Mouse (Mus musculus) ES-Bruce4 (cell line): Measurements from ENCODE around the gene Thra.

ENCODE experiments used
- CTCF ChIP-seq: IDR thresholded peaks from one replicate; pipeline ENCODE4 v1.8.1; 2011; ENCODE audit warnings: low read depth, low read length
- EP300 ChIP-seq: IDR thresholded peaks from 2 replicates; pipeline ENCODE4 v1.6.1; 2011; ENCODE audit warnings: low read depth, low read length; ENCODE audit not compliant: insufficient read depth
- POLR2A ChIP-seq: IDR thresholded peaks from one replicate; pipeline ENCODE4 v1.8.1; 2011; ENCODE audit warnings: low read length; ENCODE audit not compliant: insufficient read depth

DNA sequence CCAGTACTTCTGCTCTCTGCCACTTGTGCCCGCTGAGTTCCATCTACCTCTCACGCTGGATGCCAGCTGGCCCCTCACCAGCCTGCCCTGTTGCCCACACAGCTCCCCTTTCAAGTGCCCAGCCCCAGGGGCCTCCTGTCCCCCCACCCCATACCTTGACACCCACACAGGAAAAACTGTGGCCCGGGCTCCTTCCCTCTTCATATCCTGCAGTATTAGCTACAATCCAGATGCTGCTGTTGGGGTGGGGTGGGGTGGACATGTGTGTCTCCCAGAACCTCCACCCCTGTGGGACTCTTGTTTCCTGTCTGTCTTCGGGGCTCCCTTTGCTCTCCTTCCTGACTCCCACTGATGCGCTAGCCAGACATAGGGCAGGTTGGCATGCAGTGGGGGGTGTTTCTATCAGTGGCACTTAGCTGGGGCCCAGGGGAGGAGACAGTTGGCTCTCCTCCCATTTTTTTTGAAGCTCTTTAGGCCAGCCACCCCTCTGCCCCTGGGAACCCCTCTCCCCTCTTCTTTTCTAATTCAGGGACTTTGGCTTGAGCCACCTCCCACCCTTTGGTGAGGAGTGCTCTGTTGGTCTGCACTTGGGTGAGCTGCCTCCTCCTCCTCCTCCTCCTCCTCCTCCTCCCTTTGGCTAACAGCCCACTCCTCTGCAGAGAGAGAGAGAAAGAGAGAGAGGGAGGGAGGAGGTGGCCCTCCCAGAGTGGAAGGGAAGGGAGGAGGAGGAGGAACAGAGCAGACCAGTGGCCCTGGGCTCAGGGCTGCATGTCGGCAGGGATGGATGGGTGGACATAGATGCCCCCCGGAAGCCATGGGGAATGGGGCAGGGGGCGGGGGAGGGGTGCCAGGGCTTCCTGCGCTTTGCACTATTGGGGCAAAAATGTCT is 25.2 kb downstream of the Thra start:
- TF ChIP-seq POLR2A = no peak
- TF ChIP-seq CTCF = no peak
- TF ChIP-seq EP300 = no peak
